Mouse (Mus musculus) erythroblast, adult 5-6 weeks (primary cell): ENCODE data around the gene Wnt7b. TPM values are rescaled to one million over a fixed set of nuclear protein-coding genes. Genes with fewer than 3 reads are reported as not detected.

Experiments
- ATAC-seq: replicated peaks from 2 replicates; pipeline ENCODE4 v1.8.0; 2016; ENCODE audit warnings: moderate number of reproducible peaks, mild to moderate bottlenecking, moderate TSS enrichment, inconsistent platforms; ENCODE audit not compliant: poor library complexity, low FRiP score, severe bottlenecking
- total RNA-seq, 2 experiments: library from RNA; stranded (forward) in 1 of 2; stranded (reverse) in 1 of 2; fragments of 150-400 nt in 1 of 2; fragments of 200-764, 138-1000 nt in 1 of 2; gene quantifications; 2 replicates each; pipeline versions ENCODE4 v1.2.3 to v1.2.4; 2015 to 2017; ENCODE audit warnings: low replicate concordance in 2 of 2

The Wnt7b gene
- not detected in 2 replicates for total RNA-seq (2015; ENCODE audit: low replicate concordance)
- total RNA-seq (2017; ENCODE audit: low replicate concordance), result not detected in 2 replicates

GRCm38 (mm10) chr15:85582356-85582910 is at the start of gene Wnt7b:
Wnt7b (minus strand) TSS chr15:85582473.
- no peak for ATAC-seq

GRCm38 (mm10) chr15:85631591-85631990 is 49.3 kb upstream of the Wnt7b start:
- no peak for ATAC-seq

GRCm38 (mm10) chr15:85629924-85630545 is 47.8 kb upstream of the Wnt7b start:
- no peak for ATAC-seq

GRCm38 (mm10) chr15:85625666-85626279 is 43.5 kb upstream of the Wnt7b start:
- ATAC-seq, result no peak

- no peak for ATAC-seq
Measured at GRCm38 (mm10) chr15:85622213-85622612, 39.9 kb upstream of the Wnt7b start.

- ATAC-seq, result no peak
Measured at GRCm38 (mm10) chr15:85615537-85616100, 33.3 kb upstream of the Wnt7b start.

- ATAC-seq, result no peak
Measured at GRCm38 (mm10) chr15:85615075-85615474, 32.8 kb upstream of the Wnt7b start.

- ATAC-seq, result no peak
Measured at GRCm38 (mm10) chr15:85613358-85614266, 31.3 kb upstream of the Wnt7b start.

- ATAC-seq, result peak; percentile 43; the same call in 1 of the 2 replicates
Measured at GRCm38 (mm10) chr15:85612660-85613357, 30.5 kb upstream of the Wnt7b start.

GRCm38 (mm10) chr15:85611701-85612520 is 29.6 kb upstream of the Wnt7b start:
- no peak for ATAC-seq

GRCm38 (mm10) chr15:85610618-85611218 is 28.4 kb upstream of the Wnt7b start:
- ATAC-seq, result peak; percentile 69

- ATAC-seq, result no peak
Measured at GRCm38 (mm10) chr15:85610120-85610519, 27.8 kb upstream of the Wnt7b start.

GRCm38 (mm10) chr15:85609266-85610004 is 27.2 kb upstream of the Wnt7b start:
- no peak for ATAC-seq

- no peak for ATAC-seq
Measured at GRCm38 (mm10) chr15:85605962-85606610, 23.8 kb upstream of the Wnt7b start.

- no peak for ATAC-seq
Measured at GRCm38 (mm10) chr15:85604938-85605337, 22.7 kb upstream of the Wnt7b start.

GRCm38 (mm10) chr15:85604507-85604906 is 22.2 kb upstream of the Wnt7b start:
- ATAC-seq, result no peak

GRCm38 (mm10) chr15:85603422-85603821 is 21.1 kb upstream of the Wnt7b start:
- ATAC-seq, result no peak
